Mouse (Mus musculus) cerebellum, postnatal 4 days (tissue): ENCODE measurements at regions not wholly inside any gene's neighbourhood (a gene's known extent, or its start where the extent isn't known, plus 50 kb on each side); places are given as distances from the start of the nearest gene placed in this dataset.
"Not testable (repeated sequence)": the region's sequence is repeated elsewhere in the genome, so short reads cannot be mapped to it uniquely, and the experiment has no call there.

Experiments used
- DNase-seq, 2 experiments: peaks; one replicate each; pipeline ENCODE4 v3.0.0; 2022; ENCODE audit warnings: low spot score in 2 of 2, mixed read lengths in 1 of 2

DNA sequence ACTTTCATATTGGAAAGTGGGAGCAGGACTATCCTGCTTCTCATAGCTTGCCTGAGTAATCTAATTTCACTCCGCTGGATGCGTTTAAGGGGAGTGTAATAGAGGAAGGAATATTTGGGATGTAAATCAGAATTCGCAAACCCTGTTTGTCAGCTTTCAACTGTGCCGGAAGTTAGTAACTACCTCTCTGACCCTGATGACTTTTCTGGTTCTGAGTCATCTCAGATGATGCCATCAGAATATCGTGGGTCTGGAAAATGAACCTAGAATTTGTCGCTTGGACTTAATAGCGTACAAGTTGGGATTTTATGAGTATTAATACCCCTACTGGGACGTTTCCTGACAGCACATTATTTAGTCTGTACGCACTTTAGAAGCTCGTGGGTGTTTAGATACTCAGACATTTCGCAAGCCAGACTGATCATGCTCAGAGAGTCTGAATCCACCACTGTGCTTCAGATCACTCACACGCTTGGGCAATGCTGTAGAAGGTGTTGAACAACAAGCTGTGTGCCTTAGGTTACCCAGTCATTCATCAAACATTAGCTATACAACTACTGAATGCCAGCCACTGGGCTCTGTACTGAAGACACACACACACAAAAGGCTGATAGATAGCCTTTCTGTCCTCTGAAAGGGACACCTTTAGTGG is 131.1 kb downstream of the Phlda1 start:
- no peak for DNase-seq

DNA sequence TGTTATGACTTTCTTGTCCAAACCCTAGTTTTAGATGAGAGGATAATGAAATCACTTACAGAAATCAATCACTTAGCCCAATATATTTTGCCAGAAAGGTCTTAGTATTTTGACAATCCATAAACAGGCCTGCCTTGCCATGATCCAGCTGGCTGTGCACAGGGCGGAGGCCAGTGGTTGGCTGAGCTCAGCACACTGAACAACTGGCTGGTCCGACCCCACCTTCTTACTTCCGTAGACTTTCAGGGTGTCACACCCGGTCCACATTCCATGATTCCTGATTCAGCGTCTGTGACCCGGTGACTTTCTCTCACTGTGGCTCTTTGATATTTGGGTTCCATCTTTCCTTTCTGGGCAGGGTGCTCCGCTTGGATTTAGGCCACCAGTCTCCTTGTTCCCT is 133.8 kb downstream of the Phlda1 start:
- DNase-seq = no peak

DNA sequence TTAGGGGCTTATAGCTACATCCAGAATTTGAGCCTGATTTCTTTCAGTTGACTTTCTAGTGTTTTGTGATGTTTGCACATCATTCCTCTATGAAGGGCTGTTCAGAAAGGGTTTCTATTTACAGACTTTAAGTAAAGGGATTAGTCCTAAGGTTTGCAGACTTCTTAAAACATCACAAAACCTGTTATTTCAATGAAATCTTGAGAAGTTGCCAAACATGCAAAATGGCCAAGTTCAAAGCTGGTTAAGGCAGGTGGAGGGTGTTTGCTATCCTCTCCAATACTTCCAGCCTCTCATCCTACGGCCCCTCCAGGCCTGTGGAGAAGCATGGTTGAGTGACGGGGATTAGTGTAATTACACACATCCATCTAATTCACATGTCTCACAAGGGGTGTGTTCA is 136.6 kb downstream of the Phlda1 start:
- DNase-seq = no peak

DNA sequence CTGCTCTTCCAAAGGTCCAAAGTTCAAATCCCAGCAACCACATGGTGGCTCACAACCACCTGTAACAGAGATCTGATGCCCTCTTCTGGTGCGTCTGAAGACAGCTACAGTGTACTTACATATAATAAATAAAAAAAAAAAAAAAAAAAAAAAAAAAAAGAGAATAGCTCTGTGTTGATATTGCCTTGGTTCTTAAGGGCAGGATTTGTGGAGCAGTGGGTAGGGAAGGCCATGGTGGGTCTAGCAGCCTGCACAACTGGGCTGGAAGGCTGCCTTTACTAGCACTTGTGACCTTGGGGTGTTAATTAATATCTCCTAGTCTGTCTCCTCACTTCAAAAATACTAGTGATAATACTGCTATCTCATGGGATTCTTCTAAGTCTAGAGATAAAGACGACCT is 147.7 kb downstream of the Phlda1 start:
- not testable (repeated sequence) for DNase-seq

DNA sequence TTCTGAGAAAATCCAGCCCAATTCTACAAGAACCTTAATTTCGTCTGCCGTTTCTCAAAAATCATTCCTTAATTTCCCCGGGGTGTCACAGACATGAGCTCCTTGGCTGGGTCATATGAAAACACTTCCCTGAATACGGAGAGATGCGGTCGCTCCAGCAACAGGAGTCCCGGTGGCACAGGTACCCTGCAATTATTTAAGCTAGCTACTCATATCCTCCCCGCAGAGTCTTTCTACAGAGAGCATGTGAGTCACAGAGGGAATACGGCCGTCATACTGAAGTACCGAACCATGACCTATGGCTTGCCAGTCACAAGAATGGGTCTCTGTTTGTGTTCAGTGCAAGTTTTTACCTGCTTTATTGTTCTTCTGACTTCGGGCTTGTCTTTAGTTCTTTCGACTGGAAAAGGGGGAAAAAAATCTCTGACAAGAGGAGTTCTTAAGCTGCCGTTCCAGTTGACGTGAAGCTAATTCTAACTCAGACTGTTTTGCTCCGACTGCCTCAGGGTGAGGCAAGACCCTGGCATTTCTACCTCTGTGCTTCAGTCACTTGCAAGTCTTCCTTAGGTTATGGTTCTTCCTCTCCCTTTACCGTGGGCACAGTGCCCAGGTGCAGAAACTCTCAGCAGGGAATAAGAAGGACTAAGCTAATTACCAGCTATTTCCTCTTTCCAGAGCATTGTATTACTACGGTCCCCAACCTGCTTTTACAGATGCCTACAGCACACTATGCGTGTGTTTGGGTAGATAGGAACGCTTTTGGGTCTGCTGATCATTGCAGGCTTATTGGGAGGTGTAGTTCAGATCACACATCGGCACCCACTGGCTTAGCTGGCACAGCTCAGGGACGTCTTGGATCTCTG is 148.5 kb downstream of the Phlda1 start:
- no peak for DNase-seq

DNA sequence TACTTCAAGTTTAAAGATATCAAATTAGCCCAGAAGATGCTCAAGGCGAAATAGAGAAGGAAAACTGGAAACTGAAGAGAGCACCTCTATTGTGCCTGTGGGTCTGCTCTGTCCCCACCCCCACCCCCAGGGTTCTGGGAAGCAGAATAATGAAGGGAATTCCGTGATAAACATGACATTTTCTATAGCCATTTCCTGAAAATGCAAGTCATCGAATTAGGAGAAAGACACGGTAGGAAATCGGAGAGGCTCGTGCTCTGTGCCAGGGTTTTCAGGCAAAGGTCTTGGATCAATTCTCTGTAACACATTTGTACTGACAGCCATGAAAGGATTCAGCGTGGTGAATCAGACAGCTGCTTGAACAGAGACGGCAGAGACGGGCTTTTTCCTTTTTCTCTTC is 152.7 kb downstream of the Phlda1 start:
- peak in 1 of 2 experiments; percentile 10 for DNase-seq

DNA sequence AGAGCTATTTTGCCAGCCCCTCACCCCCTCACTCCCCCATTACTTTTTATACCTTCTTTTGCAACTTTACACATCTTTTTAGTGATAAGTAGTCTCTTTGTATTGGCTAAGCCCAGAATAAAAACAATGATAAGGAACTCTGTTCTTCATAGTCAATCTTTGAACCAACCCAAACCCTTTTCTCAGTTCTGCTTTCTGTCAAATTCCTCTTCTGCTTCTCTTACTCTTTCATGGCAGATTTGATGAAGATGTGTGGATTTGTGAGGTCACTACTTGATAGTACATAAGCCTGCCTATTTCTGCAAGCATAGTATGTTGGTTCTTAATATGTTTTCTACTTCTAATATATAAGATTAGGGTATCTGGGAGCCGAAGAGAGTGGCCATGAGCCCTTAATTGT is 156.6 kb downstream of the Phlda1 start:
- no peak for DNase-seq

DNA sequence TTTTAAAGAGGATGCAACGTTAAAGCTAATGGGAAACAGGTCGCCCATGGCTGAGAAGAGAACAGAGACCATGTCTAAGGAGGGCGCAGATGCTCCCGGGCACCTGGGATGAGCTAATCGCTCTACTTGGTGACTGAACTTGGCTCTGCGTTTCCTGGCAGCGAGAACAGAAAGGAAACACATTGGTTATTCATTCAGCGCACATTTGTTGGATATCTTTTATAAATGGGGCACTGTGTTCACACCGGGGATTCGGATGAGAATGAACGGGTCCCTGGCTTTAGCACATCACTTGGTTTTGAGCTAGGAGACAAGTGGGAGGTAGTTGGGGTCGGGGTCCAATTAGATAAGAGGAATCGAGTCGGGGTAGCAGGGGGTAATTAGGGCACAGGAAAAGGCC is 159.7 kb downstream of the Phlda1 start:
- no peak for DNase-seq

DNA sequence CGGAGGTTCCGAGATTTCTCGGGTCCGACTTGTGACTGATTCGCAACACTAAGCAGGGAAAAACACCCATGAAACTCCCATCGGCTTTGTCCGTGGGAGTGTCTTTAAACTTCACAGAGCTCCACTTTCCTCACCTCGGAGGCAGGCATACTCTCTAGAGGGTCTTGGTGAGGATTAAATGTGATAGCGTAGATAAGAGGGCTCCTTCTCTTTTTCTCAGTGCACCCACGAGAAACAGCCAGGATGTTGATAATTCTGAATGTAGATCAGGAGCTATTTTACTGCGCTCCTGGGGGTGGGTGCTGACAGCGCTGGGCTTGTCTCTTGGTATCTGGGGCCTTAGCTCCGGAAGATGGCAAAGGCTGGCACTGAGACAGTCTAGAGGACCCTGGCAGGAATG is 160.9 kb downstream of the Phlda1 start:
- no peak for DNase-seq

DNA sequence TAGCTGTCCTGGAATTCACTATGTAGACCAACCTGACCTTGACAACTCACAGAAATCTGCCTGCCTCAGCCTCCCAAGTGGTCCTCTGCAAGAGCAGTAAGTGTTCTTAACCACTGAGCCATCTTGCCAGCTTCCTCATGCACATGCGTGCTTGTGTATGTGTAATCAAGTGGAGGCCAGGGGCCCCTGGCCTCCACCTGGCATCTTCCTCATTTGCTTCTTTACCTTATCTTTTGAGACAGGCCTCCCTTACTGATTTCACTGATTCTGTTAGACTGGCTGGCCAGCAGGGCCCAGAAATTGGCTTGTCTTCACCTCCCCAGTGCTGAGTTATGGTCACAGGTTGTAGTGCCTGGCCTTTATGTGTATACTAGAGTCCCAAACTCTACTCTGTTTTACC is 162.6 kb downstream of the Phlda1 start:
- DNase-seq = no peak

DNA sequence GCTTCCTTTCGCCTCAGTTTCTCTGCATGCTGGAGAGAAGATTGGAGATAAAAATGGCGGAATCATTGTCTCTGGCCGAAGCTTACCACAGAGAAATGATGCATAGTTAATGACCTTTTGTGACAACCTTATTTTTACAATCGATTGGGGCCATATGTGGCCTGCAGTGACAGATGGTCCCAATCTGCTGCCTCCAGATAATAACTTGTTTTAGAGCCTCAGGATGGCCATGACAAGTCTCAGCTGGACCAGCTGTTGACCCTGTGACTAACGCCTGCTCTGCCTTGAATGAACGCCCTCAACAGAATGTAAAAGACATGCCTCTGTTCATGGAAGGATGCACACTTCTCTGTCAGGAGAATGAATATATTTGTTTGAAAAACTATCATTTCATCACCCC is 163.6 kb downstream of the Phlda1 start:
- no peak for DNase-seq

DNA sequence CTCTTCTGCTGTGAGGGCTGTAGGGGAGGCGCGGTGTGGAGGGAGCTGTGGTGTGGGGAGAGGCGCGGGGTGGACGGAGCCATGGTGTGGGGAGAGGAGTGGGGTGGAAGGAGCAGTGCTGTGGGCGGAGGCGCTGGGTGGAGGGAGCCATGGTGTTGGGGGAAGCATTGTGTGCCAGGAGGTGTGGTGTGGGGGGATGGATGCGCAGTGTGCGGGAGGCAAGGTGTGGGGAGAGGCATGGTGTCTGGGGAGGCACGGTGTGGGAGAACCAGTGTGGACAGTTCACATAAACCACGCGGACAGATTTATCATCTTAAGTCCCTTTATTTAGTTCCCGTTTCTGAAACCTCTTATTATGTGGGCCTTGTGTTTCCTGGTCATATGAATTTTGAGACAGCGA is 164.6 kb downstream of the Phlda1 start:
- no peak for DNase-seq

DNA sequence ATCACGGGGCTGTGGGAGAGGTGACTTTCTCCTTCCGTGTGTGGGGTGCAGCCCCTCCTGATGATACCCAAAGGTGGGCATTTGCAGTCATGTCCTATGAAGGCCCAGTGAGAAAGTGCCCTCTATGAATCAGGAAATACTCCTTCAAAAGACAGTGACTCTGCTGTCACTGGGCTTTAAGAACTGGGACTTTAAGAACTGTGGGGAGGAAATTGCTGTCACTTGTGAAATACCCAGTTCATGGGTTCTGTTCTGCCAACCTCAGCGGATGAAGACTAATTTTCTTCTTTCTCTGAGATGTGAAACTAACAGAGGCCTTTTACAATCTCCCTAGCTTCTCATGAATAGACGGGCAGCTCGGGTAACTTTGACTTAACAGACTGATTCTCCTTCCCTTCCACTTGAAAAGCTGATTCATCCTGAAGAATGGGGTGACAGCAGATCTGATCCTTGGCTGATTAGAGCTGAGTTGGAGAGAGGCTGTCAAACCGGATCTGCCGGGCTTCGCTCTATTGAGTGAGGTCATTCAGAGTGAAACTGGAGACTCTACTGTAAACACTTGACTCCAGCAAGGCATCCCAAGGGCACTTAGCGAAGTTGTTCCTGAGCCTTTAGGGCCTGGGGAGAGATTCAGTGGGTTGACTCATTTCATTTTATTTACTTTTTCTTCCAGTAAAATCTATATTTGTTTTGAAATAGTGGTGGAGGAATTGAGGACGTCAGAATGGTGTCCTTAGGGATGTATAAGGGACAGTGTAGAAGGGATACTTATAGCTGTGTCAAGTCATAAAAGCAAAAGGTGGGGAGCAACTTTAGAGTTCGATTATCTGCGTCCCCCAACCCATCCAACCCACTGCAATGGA is 166.6 kb downstream of the Phlda1 start:
- DNase-seq = no peak

DNA sequence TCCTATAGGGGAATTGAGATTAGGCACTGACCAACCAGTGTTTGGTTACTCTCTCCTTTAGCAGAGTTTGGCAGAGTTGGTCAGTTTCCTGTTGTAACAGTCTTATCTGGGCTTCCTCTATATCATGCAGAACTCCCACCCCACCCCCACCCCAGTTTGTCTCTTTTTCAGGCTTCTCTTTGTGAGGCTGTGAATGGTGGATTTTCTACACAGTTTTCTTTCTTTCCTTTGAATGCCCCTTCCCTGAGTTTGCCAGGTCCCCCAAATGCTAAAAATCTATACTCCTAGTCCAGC is 167.2 kb downstream of the Phlda1 start:
- no peak for DNase-seq

DNA sequence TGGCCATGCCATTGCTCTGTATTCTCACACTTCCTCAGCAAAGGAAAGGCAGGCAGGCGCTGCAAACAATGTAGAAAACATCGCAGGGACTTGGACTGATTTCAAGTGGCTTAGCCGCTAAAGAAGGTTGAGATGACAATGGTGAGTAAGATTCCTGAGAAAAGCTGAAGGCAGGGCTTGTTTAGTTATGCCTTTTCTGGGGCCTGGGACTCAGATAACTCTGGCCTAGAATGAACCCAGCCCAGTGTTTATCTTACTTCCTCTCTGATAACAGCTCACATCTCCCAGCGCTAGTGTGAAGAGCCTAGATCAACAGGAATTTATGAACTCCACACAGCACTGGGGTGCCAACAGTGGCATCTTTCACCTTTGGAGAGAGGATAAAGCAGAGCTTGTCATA is 170.2 kb downstream of the Phlda1 start:
- DNase-seq = no peak

DNA sequence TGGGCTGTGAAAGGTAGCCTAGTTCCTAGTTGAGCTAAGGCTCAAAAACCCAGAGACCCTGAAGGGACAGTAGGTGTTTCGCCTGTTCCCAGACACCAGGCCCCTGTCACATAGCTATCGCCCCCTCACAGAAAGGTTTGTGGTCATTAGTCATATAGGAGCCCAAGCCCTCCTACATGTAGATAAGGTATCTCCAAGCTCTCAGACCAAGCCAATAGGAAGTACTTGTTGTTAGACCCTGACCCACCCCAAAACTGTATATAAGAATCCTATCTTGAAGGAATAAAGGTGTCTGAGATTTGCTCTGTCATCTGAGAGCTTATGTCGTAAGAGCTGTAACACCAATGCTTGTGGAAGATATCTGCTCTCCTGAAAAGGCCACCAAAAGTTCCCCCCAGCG is 174.8 kb downstream of the Phlda1 start:
- no peak for DNase-seq

DNA sequence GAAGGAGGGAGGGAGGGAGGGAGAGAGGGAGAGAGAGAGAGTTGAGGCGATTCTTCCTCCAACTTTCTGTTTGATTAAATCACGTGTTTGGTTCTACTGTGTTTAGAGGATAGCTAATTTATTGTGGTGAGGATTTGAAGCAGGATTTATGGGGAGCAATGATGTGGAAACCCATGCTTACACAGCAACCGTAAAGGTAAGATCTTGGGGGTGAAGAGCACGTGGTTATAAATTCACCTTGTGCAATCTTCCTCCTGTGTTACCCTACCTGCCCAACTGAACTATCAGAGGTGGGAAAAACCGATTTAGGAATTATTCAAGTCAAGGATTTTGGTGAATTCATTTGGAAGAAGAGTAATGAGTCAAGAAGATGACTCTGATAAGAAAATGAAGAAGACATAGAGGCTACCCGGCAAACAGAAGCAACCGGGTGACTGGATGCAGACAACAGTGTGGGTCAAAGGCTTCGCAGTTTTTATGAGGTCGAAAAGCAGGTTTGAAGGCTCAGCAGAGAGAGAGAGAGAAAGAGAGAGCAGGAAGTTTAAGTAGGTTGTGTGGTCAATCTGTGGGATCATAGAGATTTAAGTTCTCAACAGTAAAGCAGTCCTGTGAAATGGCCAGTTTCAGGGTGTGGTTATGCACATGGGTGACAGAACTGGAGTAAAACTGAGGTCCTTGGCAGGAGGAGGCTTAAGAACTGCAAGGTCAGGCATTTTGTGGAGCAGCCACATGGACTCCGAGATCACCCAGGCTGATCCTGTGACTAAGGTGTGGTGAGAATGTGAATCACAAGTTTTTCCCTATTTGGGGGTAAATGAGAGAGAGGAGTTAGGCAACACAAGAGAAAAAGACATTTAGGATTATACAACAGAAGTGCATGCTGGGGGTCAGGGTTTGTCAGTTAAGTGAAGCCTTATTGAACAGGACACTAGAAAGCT is 178.6 kb downstream of the Phlda1 start:
- no peak for DNase-seq

DNA sequence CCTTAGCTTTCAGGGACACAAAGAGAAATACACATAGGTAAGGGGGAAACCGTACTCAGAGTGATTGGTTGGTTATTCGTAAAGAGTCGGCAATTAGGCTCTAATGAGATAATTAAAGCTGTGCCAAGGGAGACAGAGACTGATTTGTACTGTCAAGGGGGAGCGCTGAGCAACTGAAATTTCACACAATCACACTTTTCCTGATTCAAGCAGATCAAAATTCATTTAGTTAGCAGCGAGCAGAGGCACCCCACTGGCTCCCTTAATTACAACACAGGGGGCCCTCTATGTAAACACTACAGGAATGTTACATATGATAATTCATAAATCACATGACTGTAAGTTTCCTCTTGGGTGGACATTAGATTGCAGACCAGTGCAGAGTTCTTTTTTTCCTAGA is 180.5 kb downstream of the Phlda1 start:
- DNase-seq = no peak

DNA sequence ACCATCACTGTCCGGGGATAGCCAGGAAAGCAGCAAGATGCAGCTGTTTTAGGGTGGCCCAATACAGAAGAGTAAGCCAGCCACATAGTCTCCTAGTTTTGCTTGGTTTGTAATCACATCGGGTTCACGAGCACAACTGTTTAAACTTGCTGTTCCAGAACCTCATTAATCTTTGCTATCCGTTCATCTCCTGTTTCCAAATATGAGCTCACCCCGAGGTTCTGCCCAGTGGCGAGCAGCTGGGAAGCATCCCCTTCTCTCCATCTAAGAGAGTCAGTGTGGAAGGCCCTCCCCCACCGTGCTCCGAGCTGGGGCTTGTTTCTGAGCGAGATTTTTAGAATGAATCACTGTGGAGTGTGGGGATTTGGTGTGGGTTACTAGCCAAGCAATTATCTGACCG is 183.5 kb downstream of the Phlda1 start:
- DNase-seq = no peak

DNA sequence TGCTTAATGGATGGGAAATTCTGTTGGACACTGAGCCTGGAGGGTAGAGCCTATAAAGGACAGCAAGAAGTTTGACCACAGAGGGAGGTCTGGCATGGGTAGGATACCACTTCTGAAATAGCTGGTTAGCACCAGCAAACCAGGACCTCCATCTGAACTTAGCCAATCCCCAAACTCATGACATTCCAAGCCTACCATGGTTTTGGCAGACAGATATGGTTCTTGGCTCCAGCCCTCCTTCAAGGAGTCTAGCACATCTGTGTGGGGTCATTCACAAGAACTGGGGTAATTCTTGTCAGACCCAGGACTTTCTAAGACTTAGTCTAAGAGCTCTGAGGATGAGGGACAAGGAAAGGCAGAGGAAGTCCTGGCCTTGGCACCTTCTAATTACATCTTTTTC is 187.7 kb downstream of the Phlda1 start:
- DNase-seq = no peak
